Comparison of ENCODE assay signal across 9 mouse cellular contexts in genomic region chr2:167687651-167688101, GRCm38 (mm10). TPM values are rescaled to one million over a fixed set of nuclear protein-coding genes. Genes with fewer than 3 reads are reported as not detected.
A peak's percentile ranks its signal among the peaks of the same experiment; 100 is the strongest.
DNase-seq lines count a peak whose midpoint lies in the region; ATAC-seq lines count a peak whose summit lies in the region.
"Had no signal": no experiment of that assay in that cellular context is flagged by ENCODE, and none has a peak within 500 bp of the region (broad histone marks: within the 10 kb centered on the region; RNA-seq: fewer than 3 reads in every experiment).

No protein-coding gene starts in this region.

- no peaks in the 10 kb centered on the region for H3K9me3 ChIP-seq in forebrain, embryonic 15.5 days
- no peaks in the 10 kb centered on the region for H3K9me3 ChIP-seq in forebrain, embryonic 14.5 days (replicated peaks; ENCODE audit: control insufficient read depth, low read length)
- H3K9me3 ChIP-seq in neural tube, embryonic 12.5 days: no peaks in the 10 kb centered on the region
- no peaks in the 10 kb centered on the region for H3K9me3 ChIP-seq in embryonic facial prominence, embryonic 12.5 days
- no peaks in the 10 kb centered on the region for H3K9me3 ChIP-seq in midbrain, embryonic 16.5 days (replicated peaks; ENCODE audit: control insufficient read depth, low read length, poor library complexity, severe bottlenecking)
- H3K9me3 ChIP-seq: neural tube, embryonic 13.5 days had no signal

- ATAC-seq in forebrain, embryonic 15.5 days (replicated peaks): peak; percentile 1; the same call in 1 of the 2 replicates
- no peak for ATAC-seq in forebrain, embryonic 14.5 days
- ATAC-seq in neural tube, embryonic 12.5 days (ENCODE audit: low FRiP score, low read depth): 0 out of 2 replicates have a peak, but pooled peaks have one; percentile 10
- no peak for ATAC-seq in embryonic facial prominence, embryonic 12.5 days (ENCODE audit: insufficient number of reproducible peaks, insufficient read depth, low FRiP score, low TSS enrichment)
- no peak for ATAC-seq in midbrain, embryonic 16.5 days

- no peaks in the 10 kb centered on the region for H3K36me3 ChIP-seq in forebrain, embryonic 15.5 days
- H3K36me3 ChIP-seq in forebrain, embryonic 14.5 days (ENCODE audit: control insufficient read depth, insufficient read depth, low read length): no peaks in the 10 kb centered on the region
- H3K36me3 ChIP-seq in neural tube, embryonic 12.5 days: no peaks in the 10 kb centered on the region
- no peaks in the 10 kb centered on the region for H3K36me3 ChIP-seq in embryonic facial prominence, embryonic 12.5 days
- no peaks in the 10 kb centered on the region for H3K36me3 ChIP-seq in midbrain, embryonic 16.5 days (ENCODE audit: control insufficient read depth, insufficient read depth, low read length)
- H3K36me3 ChIP-seq: neural tube, embryonic 13.5 days had no signal

- DNase-seq in forebrain, embryonic 14.5 days (ENCODE audit: low spot score): no peak
- DNase-seq in neural tube, embryonic 10.5 days (ENCODE audit: extremely low spot score, low spot score): no peak
- peak; percentile 68 for DNase-seq in lung, postnatal 36 days
- no peak for DNase-seq in layer of hippocampus, postnatal 36 days

- peaks cover 28% of the 10 kb centered on the region for H3K27me3 ChIP-seq in forebrain, embryonic 15.5 days
- H3K27me3 ChIP-seq in forebrain, embryonic 14.5 days (replicated peaks; ENCODE audit: control insufficient read depth, insufficient read depth, low read length): peaks cover 29% of the 10 kb centered on the region
- peaks cover 67% of the 10 kb centered on the region for H3K27me3 ChIP-seq in neural tube, embryonic 12.5 days (replicated peaks)
- peaks cover 52% of the 10 kb centered on the region for H3K27me3 ChIP-seq in embryonic facial prominence, embryonic 12.5 days
- peaks cover 45% of the 10 kb centered on the region for H3K27me3 ChIP-seq in midbrain, embryonic 16.5 days (ENCODE audit: control insufficient read depth, insufficient read depth, low read depth, low read length)

- WGBS in forebrain, embryonic 15.5 days: 59% methylated on average over 11 of the region's 11 CpGs
- 54% methylated on average over 11 of the region's 11 CpGs for WGBS in forebrain, embryonic 14.5 days
- WGBS in neural tube, embryonic 12.5 days: 60% methylated on average over 11 of the region's 11 CpGs
- WGBS in embryonic facial prominence, embryonic 12.5 days: 41% methylated on average over 11 of the region's 11 CpGs
- 56% methylated on average over 11 of the region's 11 CpGs for WGBS in midbrain, embryonic 16.5 days

- peaks cover 11% of the 10 kb centered on the region for H3K4me1 ChIP-seq in forebrain, embryonic 15.5 days
- H3K4me1 ChIP-seq in forebrain, embryonic 14.5 days (ENCODE audit: control insufficient read depth, insufficient read depth, low read length): peaks cover 8% of the 10 kb centered on the region
- H3K4me1 ChIP-seq in neural tube, embryonic 12.5 days: peaks cover 11% of the 10 kb centered on the region; the same call in 1 of the 2 replicates
- 0 out of 2 replicates have a peak, but pooled peaks cover 12% of the 10 kb centered on the region for H3K4me1 ChIP-seq in embryonic facial prominence, embryonic 12.5 days
- H3K4me1 ChIP-seq in midbrain, embryonic 16.5 days (ENCODE audit: control insufficient read depth, insufficient read depth, low read length): peaks cover 11% of the 10 kb centered on the region

- H3K4me2 ChIP-seq in forebrain, embryonic 15.5 days (replicated peaks): no peak overlapping the region
- no peak overlapping the region for H3K4me2 ChIP-seq in forebrain, embryonic 14.5 days (ENCODE audit: low read length)
- peak overlapping the region; percentile 93; the same call in 1 of the 2 replicates for H3K4me2 ChIP-seq in neural tube, embryonic 12.5 days (replicated peaks)
- no peak overlapping the region; the same call in 1 of the 2 replicates for H3K4me2 ChIP-seq in embryonic facial prominence, embryonic 12.5 days (replicated peaks)
- H3K4me2 ChIP-seq in midbrain, embryonic 16.5 days (ENCODE audit: low read length): no peak overlapping the region

- no peak overlapping the region for H3K4me3 ChIP-seq in forebrain, embryonic 15.5 days
- H3K4me3 ChIP-seq in forebrain, embryonic 14.5 days (ENCODE audit: low read depth, low read length): no peak overlapping the region
- no peak overlapping the region for H3K4me3 ChIP-seq in neural tube, embryonic 12.5 days
- 0 out of 2 replicates have a peak overlapping the region, but pooled peaks have one; percentile 63 for H3K4me3 ChIP-seq in embryonic facial prominence, embryonic 12.5 days
- no peak overlapping the region for H3K4me3 ChIP-seq in midbrain, embryonic 16.5 days (ENCODE audit: low read depth, low read length)

- H3K9ac ChIP-seq in forebrain, embryonic 15.5 days (replicated peaks): no peak overlapping the region
- H3K9ac ChIP-seq in forebrain, embryonic 14.5 days (ENCODE audit: low read length): no peak overlapping the region
- H3K9ac ChIP-seq in neural tube, embryonic 12.5 days: no peak overlapping the region
- H3K9ac ChIP-seq in embryonic facial prominence, embryonic 12.5 days: no peak overlapping the region
- H3K9ac ChIP-seq in midbrain, embryonic 16.5 days (ENCODE audit: low read depth, low read length): no peak overlapping the region

- H3K27ac ChIP-seq in forebrain, embryonic 15.5 days (replicated peaks): no peak overlapping the region
- H3K27ac ChIP-seq in forebrain, embryonic 14.5 days (ENCODE audit: low read depth, low read length): no peak overlapping the region
- no peak overlapping the region for H3K27ac ChIP-seq in neural tube, embryonic 12.5 days
- no peak overlapping the region for H3K27ac ChIP-seq in embryonic facial prominence, embryonic 12.5 days
- H3K27ac ChIP-seq in midbrain, embryonic 16.5 days (ENCODE audit: low read length): no peak overlapping the region
- H3K27ac ChIP-seq: neural tube, embryonic 13.5 days had no signal

RNA-seq across cellular contexts. Expression of gene Cebpb, which starts 1.0 kb away (rescaled TPM):
- polyA plus RNA-seq in forebrain, embryonic 15.5 days (2015; fragmentation: Nextera tagmentation; extraction: Ambion mirVana): 1.6 and 1.8 TPM in 2 replicates
- polyA plus RNA-seq in forebrain, embryonic 14.5 days (2014; fragmentation: Nextera tagmentation; extraction: Ambion mirVana): 0.11 and 0.38 TPM in 2 replicates
- 3.4 and 3.6 TPM in 2 replicates for polyA plus RNA-seq in neural tube, embryonic 12.5 days (2016; fragmentation: Nextera tagmentation; extraction: Ambion mirVana)
- 7.1 and 7.8 TPM in 2 replicates for polyA plus RNA-seq in embryonic facial prominence, embryonic 12.5 days (2016; fragmentation: Nextera tagmentation; extraction: Ambion mirVana)
- polyA plus RNA-seq in midbrain, embryonic 16.5 days (2015; fragmentation: Nextera tagmentation; extraction: Ambion mirVana): 0.37 and 0.60 TPM in 2 replicates
- total RNA-seq in layer of hippocampus, postnatal 36 days (2021): 10 to 100 TPM; 32.6 to 34.3 TPM

RNA-seq across cellular contexts. Expression of gene Tmem189, which starts 1.9 kb away (rescaled TPM):
- polyA plus RNA-seq in forebrain, embryonic 15.5 days (2015; fragmentation: Nextera tagmentation; extraction: Ambion mirVana): 30.1 and 31.5 TPM in 2 replicates
- 21.3 and 24.8 TPM in 2 replicates for polyA plus RNA-seq in forebrain, embryonic 14.5 days (2014; fragmentation: Nextera tagmentation; extraction: Ambion mirVana)
- polyA plus RNA-seq in neural tube, embryonic 12.5 days (2016; fragmentation: Nextera tagmentation; extraction: Ambion mirVana): 42.0 and 45.2 TPM in 2 replicates
- polyA plus RNA-seq in embryonic facial prominence, embryonic 12.5 days (2016; fragmentation: Nextera tagmentation; extraction: Ambion mirVana): 45.0 and 46.9 TPM in 2 replicates
- 29.7 and 30.3 TPM in 2 replicates for polyA plus RNA-seq in midbrain, embryonic 16.5 days (2015; fragmentation: Nextera tagmentation; extraction: Ambion mirVana)
- 10 to 100 TPM; 46.2 to 51.6 TPM for total RNA-seq in layer of hippocampus, postnatal 36 days (2021)

RNA-seq across cellular contexts. Expression of gene Gm20431, which starts 26.4 kb away (rescaled TPM):
- polyA plus RNA-seq in forebrain, embryonic 15.5 days (2015; fragmentation: Nextera tagmentation; extraction: Ambion mirVana): 8.6 and 12.3 TPM in 2 replicates
- polyA plus RNA-seq in forebrain, embryonic 14.5 days (2014; fragmentation: Nextera tagmentation; extraction: Ambion mirVana): 5.4 and 6.8 TPM in 2 replicates
- polyA plus RNA-seq in neural tube, embryonic 12.5 days (2016; fragmentation: Nextera tagmentation; extraction: Ambion mirVana): 11.7 and 12.8 TPM in 2 replicates
- polyA plus RNA-seq in embryonic facial prominence, embryonic 12.5 days (2016; fragmentation: Nextera tagmentation; extraction: Ambion mirVana): 10.8 and 16.2 TPM in 2 replicates
- 7.7 and 9.2 TPM in 2 replicates for polyA plus RNA-seq in midbrain, embryonic 16.5 days (2015; fragmentation: Nextera tagmentation; extraction: Ambion mirVana)
- 10 to 100 TPM; 39.4 to 47.0 TPM for total RNA-seq in layer of hippocampus, postnatal 36 days (2021)

RNA-seq across cellular contexts. Expression of gene Ube2v1, which starts 55.8 kb away (rescaled TPM):
- 267 and 269 TPM in 2 replicates for polyA plus RNA-seq in forebrain, embryonic 15.5 days (2015; fragmentation: Nextera tagmentation; extraction: Ambion mirVana)
- polyA plus RNA-seq in forebrain, embryonic 14.5 days (2014; fragmentation: Nextera tagmentation; extraction: Ambion mirVana): 238 and 265 TPM in 2 replicates
- 315 and 326 TPM in 2 replicates for polyA plus RNA-seq in neural tube, embryonic 12.5 days (2016; fragmentation: Nextera tagmentation; extraction: Ambion mirVana)
- 256 and 272 TPM in 2 replicates for polyA plus RNA-seq in embryonic facial prominence, embryonic 12.5 days (2016; fragmentation: Nextera tagmentation; extraction: Ambion mirVana)
- polyA plus RNA-seq in midbrain, embryonic 16.5 days (2015; fragmentation: Nextera tagmentation; extraction: Ambion mirVana): 321 and 344 TPM in 2 replicates
- total RNA-seq in layer of hippocampus, postnatal 36 days (2021): 100 to 1,000 TPM; 208 to 231 TPM

Comparison
In these comparisons a context has a peak if more than half of its experiments do, and no peak if none do; other contexts are left out.
1. ATAC-seq: peak in forebrain, embryonic 15.5 days (single experiment) and neural tube, embryonic 12.5 days (single experiment); none in forebrain, embryonic 14.5 days (single experiment), embryonic facial prominence, embryonic 12.5 days (single experiment) and midbrain, embryonic 16.5 days (single experiment).